Mouse (Mus musculus) embryonic fibroblast, embryonic 13.5 days (primary cell): ENCODE results near the gene Pofut2.

Source experiments
- CTCF ChIP-seq: IDR thresholded peaks from 2 replicates; pipeline ENCODE4 v1.5.1; 2011; ENCODE audit warnings: mild to moderate bottlenecking, control low read depth, low read length, moderate library complexity, borderline replicate concordance; ENCODE audit not compliant: insufficient read depth
- POLR2A ChIP-seq: IDR thresholded peaks from 2 replicates; pipeline ENCODE4 v1.6.1; 2011; ENCODE audit warnings: low read depth, mild to moderate bottlenecking, control low read depth, low read length, moderate library complexity

GRCm38 (mm10) chr10:77267027-77267426, 8.0 kb downstream of the Pofut2 start:
- TF ChIP-seq POLR2A (no peak), CTCF (no peak)
